Mouse (Mus musculus): ENCODE results near the gene Gtpbp10. TPM values are rescaled to one million over a fixed set of nuclear protein-coding genes. Genes with fewer than 3 reads are reported as not detected.

The Gtpbp10 gene
- total RNA-seq, 1 experiment = 36.4 TPM

- Histone ChIP-seq H3K9me3 (ENCODE audit: control insufficient read depth, insufficient read depth, low read depth, low read length) (no peaks in the 10 kb centered on the region), H3K36me3 (ENCODE audit: control insufficient read depth, insufficient read depth, low read length, poor library complexity, severe bottlenecking) (peaks cover 22% of the 10 kb centered on the region), H3K27ac (ENCODE audit: insufficient read depth, low read depth, low read length, poor library complexity, severe bottlenecking) (no peak overlapping the region), H3K4me1 (ENCODE audit: control insufficient read depth in 2 of 2, insufficient read depth in 2 of 2, low read length in 2 of 2, poor library complexity in 1 of 2) (no peaks in the 10 kb centered on the region), H3K9ac (ENCODE audit: insufficient read depth, low read depth, low read length, poor library complexity, severe bottlenecking) (no peak overlapping the region), H3K4me3 (ENCODE audit: insufficient read depth in 1 of 2, low read depth in 1 of 2, low read length in 2 of 2, poor library complexity in 1 of 2, severe bottlenecking in 1 of 2) (no peak overlapping the region)
- in situ Hi-C loops (cut with MboI; ENCODE audit: low sequenced_read_pairs in 2 of 2, unreplicated experiment in 2 of 2) = no loop called here
- DNase-seq (ENCODE audit: low read depth, low spot score) = no peak
- TF ChIP-seq HCFC1 (IDR thresholded peaks at IDR 0.05; ENCODE audit: borderline replicate concordance, insufficient read depth, low read length) (no peak), CHD2 (IDR thresholded peaks at IDR 0.05; ENCODE audit: low read depth, low read length) (no peak), MAFK (IDR thresholded peaks at IDR 0.05; ENCODE audit: insufficient read depth, low read depth, low read length) (no peak), ZNF384 (IDR thresholded peaks at IDR 0.05; ENCODE audit: low read depth, low read length) (no peak), ZC3H11A (IDR thresholded peaks at IDR 0.05; ENCODE audit: borderline replicate concordance, low read depth, low read length) (no peak)
These were observed 19.6 kb downstream of the Gtpbp10 start for GRCm38 (mm10) chr5:5539771-5540170.

GRCm38 (mm10) chr5:5536131-5536530 lies 23.2 kb downstream of the Gtpbp10 start:
- DNase-seq (ENCODE audit: low read depth, low spot score) = no peak
- Histone ChIP-seq H3K36me3 (ENCODE audit: control insufficient read depth, insufficient read depth, low read length, poor library complexity, severe bottlenecking) (peaks cover 9% of the 10 kb centered on the region), H3K27ac (ENCODE audit: insufficient read depth, low read depth, low read length, poor library complexity, severe bottlenecking) (no peak overlapping the region), H3K9me3 (ENCODE audit: control insufficient read depth, insufficient read depth, low read depth, low read length) (no peaks in the 10 kb centered on the region), H3K4me3 (ENCODE audit: insufficient read depth in 1 of 2, low read depth in 1 of 2, low read length in 2 of 2, poor library complexity in 1 of 2, severe bottlenecking in 1 of 2) (no peak overlapping the region), H3K4me1 (ENCODE audit: control insufficient read depth in 2 of 2, insufficient read depth in 2 of 2, low read length in 2 of 2, poor library complexity in 1 of 2) (no peaks in the 10 kb centered on the region), H3K9ac (ENCODE audit: insufficient read depth, low read depth, low read length, poor library complexity, severe bottlenecking) (no peak overlapping the region)
- TF ChIP-seq HCFC1 (IDR thresholded peaks at IDR 0.05; ENCODE audit: borderline replicate concordance, insufficient read depth, low read length) (no peak), ZNF384 (IDR thresholded peaks at IDR 0.05; ENCODE audit: low read depth, low read length) (no peak), ZC3H11A (IDR thresholded peaks at IDR 0.05; ENCODE audit: borderline replicate concordance, low read depth, low read length) (no peak), CHD2 (IDR thresholded peaks at IDR 0.05; ENCODE audit: low read depth, low read length) (no peak), MAFK (IDR thresholded peaks at IDR 0.05; ENCODE audit: insufficient read depth, low read depth, low read length) (no peak)
- in situ Hi-C loops (cut with MboI; ENCODE audit: low sequenced_read_pairs in 2 of 2, unreplicated experiment in 2 of 2) = no loop called here

- no peak overlapping the region for H3K4me3 ChIP-seq (ENCODE audit: insufficient read depth in 1 of 2, low read depth in 1 of 2, low read length in 2 of 2, poor library complexity in 1 of 2, severe bottlenecking in 1 of 2)
- H3K9ac ChIP-seq (ENCODE audit: insufficient read depth, low read depth, low read length, poor library complexity, severe bottlenecking) = no peak overlapping the region
- DNase-seq (ENCODE audit: low read depth, low spot score) = no peak
- H3K36me3 ChIP-seq (ENCODE audit: control insufficient read depth, insufficient read depth, low read length, poor library complexity, severe bottlenecking) = peaks cover 2% of the 10 kb centered on the region; the same call in 1 of the 2 replicates
- in situ Hi-C loops (cut with MboI; ENCODE audit: low sequenced_read_pairs in 2 of 2, unreplicated experiment in 2 of 2) = no loop called here
- no peak overlapping the region for H3K27ac ChIP-seq (ENCODE audit: insufficient read depth, low read depth, low read length, poor library complexity, severe bottlenecking)
- no peaks in the 10 kb centered on the region for H3K9me3 ChIP-seq (ENCODE audit: control insufficient read depth, insufficient read depth, low read depth, low read length)
- no peaks in the 10 kb centered on the region for H3K4me1 ChIP-seq (ENCODE audit: control insufficient read depth in 2 of 2, insufficient read depth in 2 of 2, low read length in 2 of 2, poor library complexity in 1 of 2)
- no peak for TF ChIP-seq ZC3H11A (IDR thresholded peaks at IDR 0.05; ENCODE audit: borderline replicate concordance, low read depth, low read length)
- no peak for TF ChIP-seq MAFK (IDR thresholded peaks at IDR 0.05; ENCODE audit: insufficient read depth, low read depth, low read length)
- TF ChIP-seq CHD2 (IDR thresholded peaks at IDR 0.05; ENCODE audit: low read depth, low read length) = no peak
- no peak for TF ChIP-seq HCFC1 (IDR thresholded peaks at IDR 0.05; ENCODE audit: borderline replicate concordance, insufficient read depth, low read length)
- no peak for TF ChIP-seq ZNF384 (IDR thresholded peaks at IDR 0.05; ENCODE audit: low read depth, low read length)
These were observed 25.5 kb downstream of the Gtpbp10 start for GRCm38 (mm10) chr5:5533656-5534420.

- Histone ChIP-seq H3K9ac (ENCODE audit: insufficient read depth, low read depth, low read length, poor library complexity, severe bottlenecking) (no peak overlapping the region), H3K4me1 (ENCODE audit: control insufficient read depth in 2 of 2, insufficient read depth in 2 of 2, low read length in 2 of 2, poor library complexity in 1 of 2) (0 out of 4 replicates have a peak, but pooled peaks cover 0 to 2% of the 10 kb centered on the region in 2 experiments), H3K36me3 (ENCODE audit: control insufficient read depth, insufficient read depth, low read length, poor library complexity, severe bottlenecking) (no peaks in the 10 kb centered on the region), H3K4me3 (ENCODE audit: insufficient read depth in 1 of 2, low read depth in 1 of 2, low read length in 2 of 2, poor library complexity in 1 of 2, severe bottlenecking in 1 of 2) (no peak overlapping the region), H3K9me3 (ENCODE audit: control insufficient read depth, insufficient read depth, low read depth, low read length) (no peaks in the 10 kb centered on the region), H3K27ac (ENCODE audit: insufficient read depth, low read depth, low read length, poor library complexity, severe bottlenecking) (no peak overlapping the region)
- in situ Hi-C loops (cut with MboI; ENCODE audit: low sequenced_read_pairs in 2 of 2, unreplicated experiment in 2 of 2) = no loop called here
- DNase-seq (ENCODE audit: low read depth, low spot score) = no peak
- no peak for TF ChIP-seq MAFK (IDR thresholded peaks at IDR 0.05; ENCODE audit: insufficient read depth, low read depth, low read length)
- no peak for TF ChIP-seq CHD2 (IDR thresholded peaks at IDR 0.05; ENCODE audit: low read depth, low read length)
- TF ChIP-seq ZC3H11A (IDR thresholded peaks at IDR 0.05; ENCODE audit: borderline replicate concordance, low read depth, low read length) = no peak
- TF ChIP-seq ZNF384 (IDR thresholded peaks at IDR 0.05; ENCODE audit: low read depth, low read length) = no peak
- TF ChIP-seq HCFC1 (IDR thresholded peaks at IDR 0.05; ENCODE audit: borderline replicate concordance, insufficient read depth, low read length) = no peak
These were observed 43.9 kb downstream of the Gtpbp10 start for GRCm38 (mm10) chr5:5515411-5515810.
